Mouse (Mus musculus) thymus, postnatal 10 days (tissue): Measurements from ENCODE around the gene Parp3.

Experiments
- DNase-seq, 2 experiments: peaks; one replicate each; pipeline ENCODE4 v3.0.0; 2021; ENCODE audit warnings: low spot score in 2 of 2

The Parp3 gene

GRCm38 (mm10) chr9:106475046-106475445 is 1.7 kb downstream of the Parp3 start:
- DNase-seq, result no peak

- DNase-seq, result peak; percentile 48 to 74
Observed at GRCm38 (mm10) chr9:106474456-106474855, 2.3 kb downstream of the Parp3 start.

- DNase-seq, result no peak
Observed at GRCm38 (mm10) chr9:106473753-106474105, 3.0 kb downstream of the Parp3 start.

GRCm38 (mm10) chr9:106473081-106473752 is 3.5 kb downstream of the Parp3 start:
- DNase-seq, result no peak

- no peak for DNase-seq
Observed at GRCm38 (mm10) chr9:106472321-106472720, 4.4 kb downstream of the Parp3 start.

GRCm38 (mm10) chr9:106471892-106472291 is 4.9 kb downstream of the Parp3 start:
- DNase-seq, result no peak

GRCm38 (mm10) chr9:106470991-106471750 is 5.6 kb downstream of the Parp3 start:
- no peak for DNase-seq

GRCm38 (mm10) chr9:106469776-106470175 is 7.0 kb downstream of the Parp3 start:
- no peak for DNase-seq

- no peak for DNase-seq
Observed at GRCm38 (mm10) chr9:106469317-106469716, 7.4 kb downstream of the Parp3 start.

- no peak for DNase-seq
Observed at GRCm38 (mm10) chr9:106467746-106468145, 9.0 kb downstream of the Parp3 start.

- no peak for DNase-seq
Observed at GRCm38 (mm10) chr9:106466721-106467120, 10.0 kb downstream of the Parp3 start.

GRCm38 (mm10) chr9:106465571-106466200 is 11.1 kb downstream of the Parp3 start, which contains the start of gene Gpr62:
Gpr62 (minus strand) TSS chr9:106465938.
- no peak for DNase-seq

GRCm38 (mm10) chr9:106464751-106465541 is 11.8 kb downstream of the Parp3 start:
- no peak for DNase-seq

- DNase-seq, result no peak
Observed at GRCm38 (mm10) chr9:106463122-106464063, 13.4 kb downstream of the Parp3 start.

GRCm38 (mm10) chr9:106462430-106462800 is 14.3 kb downstream of the Parp3 start:
- DNase-seq, result no peak

- no peak for DNase-seq
Observed at GRCm38 (mm10) chr9:106461641-106462429, 14.9 kb downstream of the Parp3 start.

- DNase-seq, result no peak
Observed at GRCm38 (mm10) chr9:106461026-106461415, 15.7 kb downstream of the Parp3 start.

- no peak for DNase-seq
Observed at GRCm38 (mm10) chr9:106460401-106461025, 16.2 kb downstream of the Parp3 start.

GRCm38 (mm10) chr9:106459946-106460345 is 16.8 kb downstream of the Parp3 start:
- DNase-seq, result no peak

- no peak for DNase-seq
Observed at GRCm38 (mm10) chr9:106457920-106458319, 18.8 kb downstream of the Parp3 start.
